Mouse (Mus musculus): ENCODE measurements around the gene Fam184a.

DNA sequence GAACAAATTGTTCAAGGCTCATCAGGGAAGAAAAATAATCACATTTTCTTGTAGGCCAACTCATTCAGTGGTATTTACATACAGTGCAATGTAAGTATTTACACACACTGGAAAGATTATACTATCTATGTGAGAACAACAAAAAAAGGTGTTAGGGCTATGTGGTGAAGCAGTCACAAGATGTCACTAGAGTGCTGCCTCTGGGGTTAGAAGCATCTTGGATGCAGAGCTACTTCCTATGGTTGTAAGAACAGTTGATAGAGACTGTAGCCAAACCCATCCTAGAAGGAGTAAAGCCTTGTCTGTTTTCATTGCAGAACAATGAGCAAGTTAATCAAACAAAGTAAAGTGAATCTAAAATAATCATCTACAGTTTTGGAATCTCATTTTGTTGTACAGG, 109.4 kb downstream of the Fam184a start:
- peak; percentile 93 for TF ChIP-seq CTCF (IDR thresholded peaks at IDR 0.05; ENCODE audit: low read depth)
- TF ChIP-seq EP300 (IDR thresholded peaks at IDR 0.05; ENCODE audit: low read depth): no peak
